Mouse (Mus musculus): ENCODE data around the gene Apba3. TPM values are rescaled to one million over a fixed set of nuclear protein-coding genes. Genes with fewer than 3 reads are reported as not detected.

The Apba3 gene
- polyA plus RNA-seq, 1 experiment from 2014 or later = 35.3 TPM

DNA sequence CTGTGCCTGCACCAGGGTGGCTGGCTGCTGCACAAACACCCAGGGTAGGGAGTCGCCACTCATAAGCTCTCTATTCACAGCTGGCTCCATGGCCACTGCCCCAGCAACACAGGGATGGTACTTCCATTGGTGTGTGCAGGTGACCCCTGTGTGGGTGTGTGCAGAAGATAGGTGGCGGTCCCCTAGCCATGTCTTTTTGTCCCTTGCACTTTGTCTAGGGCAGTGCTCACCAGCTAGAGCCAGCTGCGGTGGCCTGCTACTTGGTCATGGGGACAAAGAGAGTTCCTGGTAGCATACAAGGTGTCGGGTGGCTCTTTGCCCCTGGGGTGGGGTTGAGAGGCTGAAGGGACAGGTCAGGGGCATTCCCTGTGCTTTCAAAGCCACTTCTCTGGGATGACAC lies 22.6 kb upstream of the Apba3 start:
- 69% methylated on average over 4 of the region's 4 CpGs for WGBS
- Histone ChIP-seq H3K27me3 (ENCODE audit: control insufficient read depth, insufficient read depth, low read length) (peaks cover 13% of the 10 kb centered on the region), H3K4me3 (ENCODE audit: low read depth, low read length) (no peak overlapping the region), H3K27ac (replicated peaks; ENCODE audit: low read depth, low read length) (no peak overlapping the region), H3K9ac (replicated peaks; ENCODE audit: low read length) (no peak overlapping the region), H3K4me1 (ENCODE audit: control insufficient read depth, insufficient read depth, low read length) (peaks cover 5% of the 10 kb centered on the region; the same call in 1 of the 2 replicates), H3K4me2 (ENCODE audit: low read depth, low read length) (no peak overlapping the region), H3K36me3 (replicated peaks; ENCODE audit: control insufficient read depth, insufficient read depth, low read depth, low read length) (no peaks in the 10 kb centered on the region), H3K9me3 (replicated peaks; ENCODE audit: control insufficient read depth, low read length) (no peaks in the 10 kb centered on the region)
- DNase-seq (ENCODE audit: low spot score) (no peak), ATAC-seq (replicated peaks; ENCODE audit: insufficient number of reproducible peaks, low FRiP score, low TSS enrichment, low read depth) (no peak)

DNA sequence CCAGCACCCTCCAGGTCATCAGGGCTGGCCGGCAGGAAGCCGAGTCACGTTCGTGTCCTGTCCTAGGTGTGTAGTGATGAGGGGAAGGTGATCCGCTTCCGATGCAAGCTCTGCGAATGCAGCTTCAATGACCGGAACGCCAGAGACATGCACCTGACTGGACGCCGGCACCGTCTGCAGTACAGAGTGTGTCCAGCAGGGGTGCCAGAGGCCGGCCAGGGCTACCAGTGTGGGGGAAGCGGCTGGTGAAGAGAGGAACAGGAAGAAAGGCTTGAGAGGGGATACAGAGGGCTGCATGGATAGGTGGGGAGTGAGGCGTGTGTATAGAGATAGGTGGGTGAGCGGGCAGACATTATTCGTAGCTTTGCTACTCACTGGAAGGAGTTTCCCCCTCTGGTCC lies 22.2 kb upstream of the Apba3 start:
- no peak overlapping the region for H3K27ac ChIP-seq (replicated peaks; ENCODE audit: low read depth, low read length)
- H3K27me3 ChIP-seq (ENCODE audit: control insufficient read depth, insufficient read depth, low read length) = peaks cover 10% of the 10 kb centered on the region
- H3K4me3 ChIP-seq (ENCODE audit: low read depth, low read length) = no peak overlapping the region
- 8% methylated on average over 17 of the region's 17 CpGs for WGBS
- no peaks in the 10 kb centered on the region for H3K36me3 ChIP-seq (replicated peaks; ENCODE audit: control insufficient read depth, insufficient read depth, low read depth, low read length)
- no peak overlapping the region for H3K9ac ChIP-seq (replicated peaks; ENCODE audit: low read length)
- H3K9me3 ChIP-seq (replicated peaks; ENCODE audit: control insufficient read depth, low read length) = no peaks in the 10 kb centered on the region
- 0 out of 2 replicates have a peak, but pooled peaks have one; percentile 43 for ATAC-seq (replicated peaks; ENCODE audit: insufficient number of reproducible peaks, low FRiP score, low TSS enrichment, low read depth)
- H3K4me1 ChIP-seq (ENCODE audit: control insufficient read depth, insufficient read depth, low read length) = peaks cover 5% of the 10 kb centered on the region; the same call in 1 of the 2 replicates
- H3K4me2 ChIP-seq (ENCODE audit: low read depth, low read length) = no peak overlapping the region
- DNase-seq (ENCODE audit: low spot score) = peak; percentile 78

GRCm38 (mm10) chr10:81245166-81245565 lies 21.6 kb upstream of the Apba3 start:
- Histone ChIP-seq H3K36me3 (replicated peaks; ENCODE audit: control insufficient read depth, insufficient read depth, low read depth, low read length) (no peaks in the 10 kb centered on the region), H3K4me1 (ENCODE audit: control insufficient read depth, insufficient read depth, low read length) (no peaks in the 10 kb centered on the region), H3K4me3 (ENCODE audit: low read depth, low read length) (no peak overlapping the region), H3K27me3 (ENCODE audit: control insufficient read depth, insufficient read depth, low read length) (peaks cover 5% of the 10 kb centered on the region), H3K9me3 (replicated peaks; ENCODE audit: control insufficient read depth, low read length) (no peaks in the 10 kb centered on the region), H3K9ac (replicated peaks; ENCODE audit: low read length) (no peak overlapping the region), H3K4me2 (ENCODE audit: low read depth, low read length) (no peak overlapping the region), H3K27ac (replicated peaks; ENCODE audit: low read depth, low read length) (no peak overlapping the region)
- no peak for DNase-seq (ENCODE audit: low spot score)
- ATAC-seq (replicated peaks; ENCODE audit: insufficient number of reproducible peaks, low FRiP score, low TSS enrichment, low read depth) = no peak
- WGBS = 80% methylated on average over 6 of the region's 6 CpGs

DNA sequence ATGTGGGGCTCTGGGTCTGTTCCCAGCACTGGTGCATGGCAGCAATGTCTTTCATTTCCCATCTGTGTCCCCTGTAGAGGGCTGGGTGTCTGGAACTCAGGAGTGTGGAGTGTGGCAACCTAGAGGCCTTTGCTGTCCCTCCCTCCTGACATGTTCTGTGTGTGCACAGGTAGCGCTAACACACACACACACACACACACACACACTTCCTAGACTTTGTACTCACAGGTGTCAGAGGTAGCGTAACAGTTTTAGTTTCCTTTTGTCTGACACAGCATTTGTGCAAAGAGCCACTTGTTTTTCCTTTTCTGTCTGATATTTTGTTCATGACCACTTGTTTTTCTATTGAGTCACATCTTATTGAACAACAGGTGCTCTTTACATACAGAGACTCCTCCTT lies 19.0 kb upstream of the Apba3 start:
- WGBS = 97% methylated on average over 2 of the region's 2 CpGs
- H3K27me3 ChIP-seq (ENCODE audit: control insufficient read depth, insufficient read depth, low read length) = peaks cover 12% of the 10 kb centered on the region
- peaks cover 2% of the 10 kb centered on the region; the same call in 1 of the 2 replicates for H3K4me1 ChIP-seq (ENCODE audit: control insufficient read depth, insufficient read depth, low read length)
- no peak overlapping the region for H3K4me2 ChIP-seq (ENCODE audit: low read depth, low read length)
- H3K4me3 ChIP-seq (ENCODE audit: low read depth, low read length) = no peak overlapping the region
- DNase-seq (ENCODE audit: low spot score) (no peak), ATAC-seq (replicated peaks; ENCODE audit: insufficient number of reproducible peaks, low FRiP score, low TSS enrichment, low read depth) (no peak)
- no peak overlapping the region for H3K9ac ChIP-seq (replicated peaks; ENCODE audit: low read length)
- H3K9me3 ChIP-seq (replicated peaks; ENCODE audit: control insufficient read depth, low read length) = no peaks in the 10 kb centered on the region
- H3K36me3 ChIP-seq (replicated peaks; ENCODE audit: control insufficient read depth, insufficient read depth, low read depth, low read length) = no peaks in the 10 kb centered on the region
- no peak overlapping the region for H3K27ac ChIP-seq (replicated peaks; ENCODE audit: low read depth, low read length)

DNA sequence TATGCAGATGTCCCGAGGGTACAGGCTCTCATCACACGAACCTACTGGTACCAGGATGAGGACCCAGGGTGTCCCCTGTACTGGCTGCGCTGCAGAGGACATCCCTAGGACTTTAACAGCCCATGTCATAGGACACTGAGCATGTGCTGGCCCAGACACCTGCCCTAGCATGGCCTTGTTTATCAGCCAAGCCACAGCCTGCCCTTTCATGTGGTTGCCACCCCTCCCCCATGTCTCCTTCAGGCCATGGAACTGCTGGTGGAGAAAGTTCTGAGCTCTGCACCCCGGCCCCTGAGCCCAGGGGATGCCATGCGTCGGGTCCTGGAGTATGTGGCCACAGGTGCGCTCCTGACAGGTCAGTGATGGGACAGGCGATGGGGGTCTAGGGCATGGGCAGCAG lies 17.3 kb upstream of the Apba3 start:
- Histone ChIP-seq H3K27me3 (ENCODE audit: control insufficient read depth, insufficient read depth, low read length) (peaks cover 18% of the 10 kb centered on the region), H3K27ac (replicated peaks; ENCODE audit: low read depth, low read length) (no peak overlapping the region), H3K4me2 (ENCODE audit: low read depth, low read length) (no peak overlapping the region), H3K36me3 (replicated peaks; ENCODE audit: control insufficient read depth, insufficient read depth, low read depth, low read length) (no peaks in the 10 kb centered on the region), H3K9me3 (replicated peaks; ENCODE audit: control insufficient read depth, low read length) (no peaks in the 10 kb centered on the region), H3K4me3 (ENCODE audit: low read depth, low read length) (no peak overlapping the region), H3K9ac (replicated peaks; ENCODE audit: low read length) (no peak overlapping the region), H3K4me1 (ENCODE audit: control insufficient read depth, insufficient read depth, low read length) (peaks cover 2% of the 10 kb centered on the region; the same call in 1 of the 2 replicates)
- no peak for DNase-seq (ENCODE audit: low spot score)
- ATAC-seq (replicated peaks; ENCODE audit: insufficient number of reproducible peaks, low FRiP score, low TSS enrichment, low read depth) = no peak
- 87% methylated on average over 8 of the region's 8 CpGs for WGBS

DNA sequence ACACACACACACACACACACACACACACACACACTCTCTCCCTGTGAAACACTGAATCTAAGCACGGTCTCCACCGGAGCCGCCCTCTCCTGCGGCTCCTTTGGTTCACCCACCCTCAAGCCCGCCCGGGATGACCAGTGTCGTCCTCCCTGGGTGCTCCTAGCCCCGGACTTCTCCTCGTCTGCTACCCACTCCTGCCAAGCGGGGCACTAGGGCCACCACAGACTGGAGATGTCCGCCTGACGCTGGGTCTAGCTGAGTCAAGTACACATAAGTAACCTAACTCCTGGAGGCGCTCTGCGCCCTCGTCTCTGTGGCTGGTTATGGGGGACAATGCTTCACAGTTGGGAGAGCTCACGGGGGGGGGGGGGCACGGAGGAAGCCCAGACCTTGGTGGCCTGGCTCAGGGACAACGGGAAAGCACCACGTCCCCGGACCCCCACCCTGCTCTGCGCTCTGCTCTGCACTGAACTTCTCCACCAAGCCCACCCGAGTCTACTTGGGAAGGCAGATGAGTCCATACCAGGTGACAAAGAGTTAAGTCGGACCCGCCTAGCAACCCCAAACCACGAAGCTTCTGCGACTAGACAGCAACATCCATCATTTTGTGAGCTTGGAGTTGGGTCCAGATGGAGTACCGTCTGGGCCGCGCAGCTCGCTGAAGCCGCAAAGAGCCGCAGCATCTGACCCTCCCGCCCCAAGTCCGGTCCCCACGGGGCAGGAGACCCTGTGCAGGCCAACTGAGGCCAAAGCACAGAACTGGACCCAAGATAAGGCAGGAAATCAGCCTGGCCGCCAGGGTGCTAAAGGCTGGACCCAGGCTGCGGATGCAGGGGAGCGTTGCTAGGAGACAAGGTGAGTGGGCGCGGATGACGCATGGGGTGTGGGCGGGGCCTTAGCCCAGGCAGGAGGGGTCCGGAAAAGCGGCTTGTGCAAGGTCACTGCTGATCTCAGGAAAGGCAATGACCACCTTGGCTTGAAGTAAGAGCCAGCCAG lies 14.0 kb upstream of the Apba3 start, which contains the start of gene Matk:
Gene Matk (plus strand): TSS at position 512 of the 996 bp plus-strand sequence.
- no peaks in the 10 kb centered on the region for H3K36me3 ChIP-seq (replicated peaks; ENCODE audit: control insufficient read depth, insufficient read depth, low read depth, low read length)
- DNase-seq (ENCODE audit: low spot score) (peak; percentile 76), ATAC-seq (replicated peaks; ENCODE audit: insufficient number of reproducible peaks, low FRiP score, low TSS enrichment, low read depth) (0 out of 2 replicates have a peak, but pooled peaks have one; percentile 16)
- H3K27ac ChIP-seq (replicated peaks; ENCODE audit: low read depth, low read length) = no peak within 1 kb of the TSS
- H3K27me3 ChIP-seq (ENCODE audit: control insufficient read depth, insufficient read depth, low read length) = peaks cover 33% of the 10 kb centered on the region
- no peaks in the 10 kb centered on the region for H3K9me3 ChIP-seq (replicated peaks; ENCODE audit: control insufficient read depth, low read length)
- 7% methylated on average over 43 of the region's 44 CpGs for WGBS
- 0 out of 2 replicates have a peak within 1 kb of the TSS, but pooled peaks have one; percentile 14 for H3K4me2 ChIP-seq (ENCODE audit: low read depth, low read length)
- peak within 1 kb of the TSS; percentile 9; the same call in 1 of the 2 replicates for H3K9ac ChIP-seq (replicated peaks; ENCODE audit: low read length)
- H3K4me3 ChIP-seq (ENCODE audit: low read depth, low read length) = no peak within 1 kb of the TSS
- peaks cover 2% of the 10 kb centered on the region; the same call in 1 of the 2 replicates for H3K4me1 ChIP-seq (ENCODE audit: control insufficient read depth, insufficient read depth, low read length)

GRCm38 (mm10) chr10:81254886-81255285 lies 11.9 kb upstream of the Apba3 start:
- no peak overlapping the region for H3K9ac ChIP-seq (replicated peaks; ENCODE audit: low read length)
- no peak for ATAC-seq (replicated peaks; ENCODE audit: insufficient number of reproducible peaks, low FRiP score, low TSS enrichment, low read depth)
- 60% methylated on average over 1 of the region's 1 CpGs for WGBS

More at GRCm38 (mm10) chr10:81254886-81255285, 11.9 kb upstream of the Apba3 start:
- Histone ChIP-seq H3K4me1 (ENCODE audit: control insufficient read depth, insufficient read depth, low read length) (peaks cover 2% of the 10 kb centered on the region; the same call in 1 of the 2 replicates), H3K4me2 (ENCODE audit: low read depth, low read length) (no peak overlapping the region), H3K4me3 (ENCODE audit: low read depth, low read length) (no peak overlapping the region), H3K36me3 (replicated peaks; ENCODE audit: control insufficient read depth, insufficient read depth, low read depth, low read length) (no peaks in the 10 kb centered on the region), H3K9me3 (replicated peaks; ENCODE audit: control insufficient read depth, low read length) (no peaks in the 10 kb centered on the region), H3K27ac (replicated peaks; ENCODE audit: low read depth, low read length) (no peak overlapping the region), H3K27me3 (ENCODE audit: control insufficient read depth, insufficient read depth, low read length) (peaks cover 50% of the 10 kb centered on the region)
- no peak for DNase-seq (ENCODE audit: low spot score)
